In genomic region chr5:5282425-5282824, GRCm38 (mm10) we compare ENCODE assay signal across 23 mouse cellular contexts.
"Had no signal": no experiment of that assay in that cellular context is flagged by ENCODE, and none has a peak within 500 bp of the region (broad histone marks: within the 10 kb centered on the region; RNA-seq: fewer than 3 reads in every experiment).

No protein-coding gene starts in this region.

- DNase-seq: forebrain, postnatal 0 days; gastrocnemius, postnatal 14 days; gastrocnemius, postnatal 36 days; heart, adult 11 months; heart, adult 2 months; heart, postnatal 10 days; heart, postnatal 4 days; kidney, adult 18-20 months; kidney, adult 8-10 months; kidney, postnatal 10 days; kidney, postnatal 25 days; kidney, postnatal 4 days; left cerebral cortex, postnatal 4 days had no signal

- H3K27me3 ChIP-seq: heart, embryonic 12.5 days; hindbrain, embryonic 12.5 days; intestine, embryonic 15.5 days; limb, embryonic 12.5 days had no signal

- H3K9me3 ChIP-seq: heart, embryonic 12.5 days; hindbrain, embryonic 10.5 days; hindbrain, embryonic 12.5 days; intestine, embryonic 15.5 days; limb, embryonic 12.5 days had no signal

- ATAC-seq: forebrain, postnatal 0 days; hindbrain, embryonic 16.5 days; inflammation-experienced regulatory T-cells, adult 6 months; intestine, embryonic 15.5 days; intestine, postnatal 0 days had no signal

- H3K4me3 ChIP-seq: heart, adult 2 months; heart, embryonic 12.5 days; hindbrain, embryonic 10.5 days; hindbrain, embryonic 12.5 days; intestine, embryonic 15.5 days; layer of hippocampus, adult 2 months; limb, embryonic 12.5 days had no signal

- H3K4me1 ChIP-seq: hindbrain, embryonic 10.5 days; hindbrain, embryonic 12.5 days; intestine, embryonic 15.5 days; limb, embryonic 12.5 days had no signal

- H3K27ac ChIP-seq: heart, adult 2 months; hindbrain, embryonic 10.5 days; hindbrain, embryonic 12.5 days; hindbrain, embryonic 14.5 days; intestine, embryonic 15.5 days; layer of hippocampus, adult 2 months; limb, embryonic 12.5 days had no signal

- H3K36me3 ChIP-seq: heart, embryonic 12.5 days; hindbrain, embryonic 10.5 days; hindbrain, embryonic 12.5 days; intestine, embryonic 15.5 days; limb, embryonic 12.5 days had no signal

- H3K4me2 ChIP-seq: heart, embryonic 12.5 days; hindbrain, embryonic 12.5 days; hindbrain, embryonic 14.5 days; intestine, embryonic 15.5 days; limb, embryonic 12.5 days had no signal

- H3K9ac ChIP-seq: forebrain, postnatal 0 days; heart, embryonic 12.5 days; hindbrain, embryonic 12.5 days; hindbrain, embryonic 14.5 days; intestine, embryonic 15.5 days; limb, embryonic 12.5 days had no signal
